Mouse (Mus musculus): ENCODE results near the gene Ndufb8. TPM values are rescaled to one million over a fixed set of nuclear protein-coding genes. Genes with fewer than 3 reads are reported as not detected.

Ndufb8 gene
- polyA plus RNA-seq, 1 experiment, result 648 TPM

GRCm38 (mm10) chr19:44588036-44588435 is 32.8 kb upstream of the Ndufb8 start:
- no peak overlapping the region for H3K4me3 ChIP-seq
- no peak overlapping the region for H3ac ChIP-seq (ENCODE audit: control insufficient read depth, insufficient read length)
- no peaks in the 10 kb centered on the region for H3K79me2 ChIP-seq (ENCODE audit: control insufficient read depth, insufficient read depth)
- no peaks in the 10 kb centered on the region for H3K36me3 ChIP-seq (ENCODE audit: control insufficient read depth, insufficient read depth)
- H3K27me3 ChIP-seq (ENCODE audit: control insufficient read depth, insufficient read depth, insufficient read length), result peaks cover 46% of the 10 kb centered on the region
- H3K4me2 ChIP-seq (ENCODE audit: low read depth), result no peak overlapping the region
- TF ChIP-seq TCF3 (IDR thresholded peaks at IDR 0.05; ENCODE audit: insufficient read length, low read depth) (no peak), CEBPB (IDR thresholded peaks at IDR 0.05; ENCODE audit: insufficient read depth, poor library complexity, severe bottlenecking) (no peak), REST (IDR thresholded peaks at IDR 0.05; ENCODE audit: insufficient read depth, insufficient read length) (no peak), USF1 (IDR thresholded peaks at IDR 0.05; ENCODE audit: low read depth) (no peak), POLR2A (IDR thresholded peaks at IDR 0.05; ENCODE audit: insufficient read length, low read depth) (no peak), MAX (IDR thresholded peaks at IDR 0.05; ENCODE audit: low read depth) (no peak), MYOD1 (IDR thresholded peaks at IDR 0.05; ENCODE audit: control insufficient read depth in 1 of 3, insufficient read length in 2 of 3, low read depth in 2 of 3) (no peak), SRF (IDR thresholded peaks at IDR 0.05; ENCODE audit: control insufficient read depth, insufficient read length, low read depth) (no peak), E2F4 (IDR thresholded peaks at IDR 0.05; ENCODE audit: insufficient read depth) (no peak), TCF12 (IDR thresholded peaks at IDR 0.05; ENCODE audit: insufficient read depth, poor library complexity, severe bottlenecking) (no peak), POLR2AphosphoS2 (IDR thresholded peaks at IDR 0.05; ENCODE audit: insufficient read length, low read depth) (no peak), MYOG (IDR thresholded peaks at IDR 0.05; ENCODE audit: control insufficient read depth in 1 of 3, insufficient read depth in 1 of 3, insufficient read length in 2 of 3, low read depth in 2 of 3) (no peak)

GRCm38 (mm10) chr19:44582638-44583309 is 27.5 kb upstream of the Ndufb8 start:
- Histone ChIP-seq H3K36me3 (ENCODE audit: control insufficient read depth, insufficient read depth) (no peaks in the 10 kb centered on the region), H3K79me2 (ENCODE audit: control insufficient read depth, insufficient read depth) (no peaks in the 10 kb centered on the region), H3ac (ENCODE audit: control insufficient read depth, insufficient read length) (no peak overlapping the region), H3K4me2 (ENCODE audit: low read depth) (no peak overlapping the region), H3K27me3 (ENCODE audit: control insufficient read depth, insufficient read depth, insufficient read length) (peaks cover 16% of the 10 kb centered on the region), H3K4me3 (no peak overlapping the region)
- TF ChIP-seq POLR2A (IDR thresholded peaks at IDR 0.05; ENCODE audit: insufficient read length, low read depth) (no peak), MYOG (IDR thresholded peaks at IDR 0.05; ENCODE audit: control insufficient read depth in 1 of 3, insufficient read depth in 1 of 3, insufficient read length in 2 of 3, low read depth in 2 of 3) (peak in 1 of 3 experiments; percentile 4), POLR2AphosphoS2 (IDR thresholded peaks at IDR 0.05; ENCODE audit: insufficient read length, low read depth) (peak; percentile 45), TCF3 (IDR thresholded peaks at IDR 0.05; ENCODE audit: insufficient read length, low read depth) (no peak), TCF12 (IDR thresholded peaks at IDR 0.05; ENCODE audit: insufficient read depth, poor library complexity, severe bottlenecking) (no peak)

GRCm38 (mm10) chr19:44582103-44582502 is 26.9 kb upstream of the Ndufb8 start:
- TF ChIP-seq MAX (IDR thresholded peaks at IDR 0.05; ENCODE audit: low read depth) (no peak), MYOG (IDR thresholded peaks at IDR 0.05; ENCODE audit: control insufficient read depth in 1 of 3, insufficient read depth in 1 of 3, insufficient read length in 2 of 3, low read depth in 2 of 3) (no peak), TCF12 (IDR thresholded peaks at IDR 0.05; ENCODE audit: insufficient read depth, poor library complexity, severe bottlenecking) (no peak), MYOD1 (IDR thresholded peaks at IDR 0.05; ENCODE audit: control insufficient read depth in 1 of 3, insufficient read length in 2 of 3, low read depth in 2 of 3) (no peak), CEBPB (IDR thresholded peaks at IDR 0.05; ENCODE audit: insufficient read depth, poor library complexity, severe bottlenecking) (no peak), TCF3 (IDR thresholded peaks at IDR 0.05; ENCODE audit: insufficient read length, low read depth) (no peak), USF1 (IDR thresholded peaks at IDR 0.05; ENCODE audit: low read depth) (no peak), POLR2AphosphoS2 (IDR thresholded peaks at IDR 0.05; ENCODE audit: insufficient read length, low read depth) (no peak)
- Histone ChIP-seq H3K4me3 (no peak overlapping the region), H3K36me3 (ENCODE audit: control insufficient read depth, insufficient read depth) (no peaks in the 10 kb centered on the region), H3K79me2 (ENCODE audit: control insufficient read depth, insufficient read depth) (no peaks in the 10 kb centered on the region), H3ac (ENCODE audit: control insufficient read depth, insufficient read length) (no peak overlapping the region), H3K4me2 (ENCODE audit: low read depth) (no peak overlapping the region), H3K27me3 (ENCODE audit: control insufficient read depth, insufficient read depth, insufficient read length) (peaks cover 16% of the 10 kb centered on the region)

- no peak overlapping the region for H3ac ChIP-seq (ENCODE audit: control insufficient read depth, insufficient read length)
- H3K4me2 ChIP-seq (ENCODE audit: low read depth), result no peak overlapping the region
- no peaks in the 10 kb centered on the region for H3K27me3 ChIP-seq (ENCODE audit: control insufficient read depth, insufficient read depth, insufficient read length)
- H3K36me3 ChIP-seq (ENCODE audit: control insufficient read depth, insufficient read depth), result no peaks in the 10 kb centered on the region
- no peaks in the 10 kb centered on the region for H3K79me2 ChIP-seq (ENCODE audit: control insufficient read depth, insufficient read depth)
- no peak for TF ChIP-seq SRF (IDR thresholded peaks at IDR 0.05; ENCODE audit: control insufficient read depth, insufficient read length, low read depth)
- TF ChIP-seq MYOG (IDR thresholded peaks at IDR 0.05; ENCODE audit: control insufficient read depth in 1 of 3, insufficient read depth in 1 of 3, insufficient read length in 2 of 3, low read depth in 2 of 3), result no peak
- no peak overlapping the region for H3K4me3 ChIP-seq
Measured at GRCm38 (mm10) chr19:44578038-44578437, 22.8 kb upstream of the Ndufb8 start.

- Histone ChIP-seq H3K27me3 (ENCODE audit: control insufficient read depth, insufficient read depth, insufficient read length) (no peaks in the 10 kb centered on the region), H3K79me2 (ENCODE audit: control insufficient read depth, insufficient read depth) (no peaks in the 10 kb centered on the region), H3K36me3 (ENCODE audit: control insufficient read depth, insufficient read depth) (peaks cover 3% of the 10 kb centered on the region), H3ac (ENCODE audit: control insufficient read depth, insufficient read length) (no peak overlapping the region), H3K4me3 (no peak overlapping the region), H3K4me2 (ENCODE audit: low read depth) (no peak overlapping the region)
- no peak for TF ChIP-seq TCF3 (IDR thresholded peaks at IDR 0.05; ENCODE audit: insufficient read length, low read depth)
- no peak for TF ChIP-seq CEBPB (IDR thresholded peaks at IDR 0.05; ENCODE audit: insufficient read depth, poor library complexity, severe bottlenecking)
- peak in 2 of 3 experiments; percentile 73 to 94 for TF ChIP-seq MYOD1 (IDR thresholded peaks at IDR 0.05; ENCODE audit: control insufficient read depth in 1 of 3, insufficient read length in 2 of 3, low read depth in 2 of 3)
- TF ChIP-seq USF1 (IDR thresholded peaks at IDR 0.05; ENCODE audit: low read depth), result no peak
- TF ChIP-seq E2F4 (IDR thresholded peaks at IDR 0.05; ENCODE audit: insufficient read depth), result no peak
- peak; percentile 18 to 85 (median 43) for TF ChIP-seq MYOG (IDR thresholded peaks at IDR 0.05; ENCODE audit: control insufficient read depth in 1 of 3, insufficient read depth in 1 of 3, insufficient read length in 2 of 3, low read depth in 2 of 3)
Measured at GRCm38 (mm10) chr19:44576275-44576674, 21.0 kb upstream of the Ndufb8 start.
